Mouse (Mus musculus) midbrain, embryonic 15.5 days (tissue): Measurements from ENCODE around the gene Abr. TPM values are rescaled to one million over a fixed set of nuclear protein-coding genes. Genes with fewer than 3 reads are reported as not detected.
A peak's percentile ranks its signal among the peaks of the same experiment; 100 is the strongest.

Experiments
- ATAC-seq: fragments of 200-750 bp; cut with Nextera tagmentation; replicated peaks from 2 replicates; pipeline ENCODE4 v1.8.0; 2017; ENCODE audit warnings: moderate TSS enrichment
- H3K27ac ChIP-seq: fragments of 300-500 bp; sonication (generic); 2 replicates; pipeline ENCODE4 v1.5.1; 2015; ENCODE audit warnings: mild to moderate bottlenecking, inconsistent platforms
- H3K27me3 ChIP-seq: fragments of 300-500 bp; sonication (generic); replicated peaks from 2 replicates; pipeline ENCODE4 v1.6.1; 2015; ENCODE audit warnings: inconsistent platforms
- H3K36me3 ChIP-seq: fragments of 300-500 bp; sonication (generic); replicated peaks from 2 replicates; pipeline ENCODE4 v1.6.1; 2015; ENCODE audit warnings: inconsistent platforms
- H3K4me1 ChIP-seq: fragments of 300-500 bp; sonication (generic); 2 replicates; pipeline ENCODE4 v1.6.1; 2015; ENCODE audit warnings: inconsistent platforms
- H3K4me2 ChIP-seq: fragments of 300-500 bp; sonication (generic); 2 replicates; pipeline ENCODE4 v1.6.1; 2015; ENCODE audit warnings: inconsistent platforms, mild to moderate bottlenecking, moderate library complexity
- H3K4me3 ChIP-seq: fragments of 300-500 bp; sonication (generic); 2 replicates; pipeline ENCODE4 v1.5.1; 2015; ENCODE audit warnings: mild to moderate bottlenecking, inconsistent platforms
- H3K9ac ChIP-seq: fragments of 300-500 bp; sonication (generic); 2 replicates; pipeline ENCODE4 v1.6.1; 2015; ENCODE audit warnings: mild to moderate bottlenecking, inconsistent platforms
- H3K9me3 ChIP-seq: fragments of 300-500 bp; sonication (generic); 2 replicates; pipeline ENCODE4 v1.6.1; 2016; ENCODE audit warnings: inconsistent platforms
- WGBS: fragments of 180-500 bp; shearing (Covaris S2); methylation state at CpG from one replicate; pipeline ENCODE4 v1.1.7; 2015; ENCODE audit warnings: mixed read lengths; 5-methylcytosine and 5-hydroxymethylcytosine counted together
- polyA plus RNA-seq: library from polyadenylated mRNA; unstranded; fragments of >200 nt; fragmentation: Nextera tagmentation; extraction: Ambion mirVana; gene quantifications from 2 replicates; pipeline ENCODE4 v1.2.1, GENCODE M21; 2015

Abr gene
- polyA plus RNA-seq, 1 experiment from 2014 or later, result 127 TPM

GRCm38 (mm10) chr11:76524947-76525346, 97.2 kb downstream of the Abr start:
- peaks cover 23% of the 10 kb centered on the region for H3K4me1 ChIP-seq
- no peak overlapping the region for H3K4me3 ChIP-seq
- 0 out of 2 replicates have a peak, but pooled peaks have one; percentile 31 for ATAC-seq
- H3K9ac ChIP-seq, result no peak overlapping the region
- no peaks in the 10 kb centered on the region for H3K27me3 ChIP-seq
- H3K36me3 ChIP-seq, result no peaks in the 10 kb centered on the region
- no peaks in the 10 kb centered on the region for H3K9me3 ChIP-seq
- WGBS, result 20% methylated on average over 8 of the region's 8 CpGs
- no peak overlapping the region for H3K27ac ChIP-seq
- H3K4me2 ChIP-seq, result no peak overlapping the region

GRCm38 (mm10) chr11:76523356-76523755, 98.8 kb downstream of the Abr start:
- H3K27me3 ChIP-seq, result no peaks in the 10 kb centered on the region
- no peak overlapping the region for H3K4me2 ChIP-seq
- H3K27ac ChIP-seq, result peak overlapping the region; percentile 8; the same call in 1 of the 2 replicates
- no peak overlapping the region for H3K4me3 ChIP-seq
- WGBS, result 5% methylated on average over 4 of the region's 4 CpGs
- peaks cover 16% of the 10 kb centered on the region for H3K4me1 ChIP-seq
- H3K9me3 ChIP-seq, result no peaks in the 10 kb centered on the region
- ATAC-seq, result peak; percentile 64
- H3K9ac ChIP-seq, result no peak overlapping the region
- no peaks in the 10 kb centered on the region for H3K36me3 ChIP-seq

- Histone ChIP-seq H3K27ac (no peak overlapping the region), H3K4me1 (peaks cover 16% of the 10 kb centered on the region), H3K36me3 (no peaks in the 10 kb centered on the region), H3K4me2 (no peak overlapping the region), H3K9ac (no peak overlapping the region), H3K9me3 (no peaks in the 10 kb centered on the region), H3K4me3 (no peak overlapping the region), H3K27me3 (no peaks in the 10 kb centered on the region)
- no peak for ATAC-seq
- 94% methylated on average over 6 of the region's 6 CpGs for WGBS
Measured at GRCm38 (mm10) chr11:76520889-76521288, 101.2 kb downstream of the Abr start.

GRCm38 (mm10) chr11:76518613-76519012, 103.5 kb downstream of the Abr start:
- Histone ChIP-seq H3K4me2 (no peak overlapping the region), H3K9ac (no peak overlapping the region), H3K4me3 (no peak overlapping the region), H3K9me3 (no peaks in the 10 kb centered on the region), H3K36me3 (no peaks in the 10 kb centered on the region), H3K27ac (no peak overlapping the region), H3K4me1 (peaks cover 10% of the 10 kb centered on the region), H3K27me3 (no peaks in the 10 kb centered on the region)
- 92% methylated on average over 5 of the region's 5 CpGs for WGBS
- no peak for ATAC-seq

GRCm38 (mm10) chr11:76518125-76518524, 104.0 kb downstream of the Abr start:
- H3K27me3 ChIP-seq, result no peaks in the 10 kb centered on the region
- no peak for ATAC-seq
- no peaks in the 10 kb centered on the region for H3K36me3 ChIP-seq
- H3K4me1 ChIP-seq, result peaks cover 5% of the 10 kb centered on the region
- H3K4me2 ChIP-seq, result no peak overlapping the region
- H3K9me3 ChIP-seq, result no peaks in the 10 kb centered on the region
- H3K4me3 ChIP-seq, result no peak overlapping the region
- no peak overlapping the region for H3K9ac ChIP-seq
- 97% methylated on average over 4 of the region's 4 CpGs for WGBS
- H3K27ac ChIP-seq, result no peak overlapping the region

- Histone ChIP-seq H3K36me3 (no peaks in the 10 kb centered on the region), H3K9me3 (no peaks in the 10 kb centered on the region), H3K27ac (no peak overlapping the region), H3K9ac (no peak overlapping the region), H3K4me1 (no peaks in the 10 kb centered on the region), H3K27me3 (no peaks in the 10 kb centered on the region), H3K4me3 (no peak overlapping the region), H3K4me2 (no peak overlapping the region)
- 77% methylated on average over 3 of the region's 3 CpGs for WGBS
- ATAC-seq, result no peak
Measured at GRCm38 (mm10) chr11:76516951-76517350, 105.2 kb downstream of the Abr start.

GRCm38 (mm10) chr11:76515123-76515522, 107.0 kb downstream of the Abr start:
- H3K27me3 ChIP-seq, result no peaks in the 10 kb centered on the region
- no peak overlapping the region for H3K4me3 ChIP-seq
- H3K4me2 ChIP-seq, result no peak overlapping the region
- no peak for ATAC-seq
- H3K4me1 ChIP-seq, result no peaks in the 10 kb centered on the region; the same call in 1 of the 2 replicates
- no peak overlapping the region for H3K27ac ChIP-seq
- no peak overlapping the region for H3K9ac ChIP-seq
- H3K36me3 ChIP-seq, result no peaks in the 10 kb centered on the region
- WGBS, result 85% methylated on average over 11 of the region's 11 CpGs
- H3K9me3 ChIP-seq, result no peaks in the 10 kb centered on the region

GRCm38 (mm10) chr11:76510977-76511376, 111.1 kb downstream of the Abr start:
- Histone ChIP-seq H3K27me3 (no peaks in the 10 kb centered on the region), H3K27ac (no peak overlapping the region), H3K4me3 (no peak overlapping the region), H3K36me3 (no peaks in the 10 kb centered on the region), H3K9ac (no peak overlapping the region), H3K4me1 (peaks cover 33% of the 10 kb centered on the region), H3K9me3 (no peaks in the 10 kb centered on the region), H3K4me2 (no peak overlapping the region)
- 66% methylated on average over 4 of the region's 4 CpGs for WGBS
- ATAC-seq, result no peak

GRCm38 (mm10) chr11:76509751-76510723, 112.1 kb downstream of the Abr start:
- ATAC-seq, result no peak
- WGBS, result 84% methylated on average over 13 of the region's 13 CpGs
- Histone ChIP-seq H3K4me1 (peaks cover 33% of the 10 kb centered on the region), H3K27ac (peak overlapping the region; percentile 86), H3K9me3 (no peaks in the 10 kb centered on the region), H3K4me3 (no peak overlapping the region), H3K9ac (no peak overlapping the region), H3K27me3 (no peaks in the 10 kb centered on the region), H3K36me3 (no peaks in the 10 kb centered on the region), H3K4me2 (no peak overlapping the region)

GRCm38 (mm10) chr11:76508831-76509595, 113.1 kb downstream of the Abr start:
- ATAC-seq, result no peak

GRCm38 (mm10) chr11:76508125-76508524, 114.0 kb downstream of the Abr start:
- no peak overlapping the region for H3K4me3 ChIP-seq
- H3K4me2 ChIP-seq, result peak overlapping the region; percentile 26
- peaks cover 33% of the 10 kb centered on the region for H3K4me1 ChIP-seq
- H3K9me3 ChIP-seq, result no peaks in the 10 kb centered on the region
- H3K9ac ChIP-seq, result no peak overlapping the region
- H3K27ac ChIP-seq, result peak overlapping the region; percentile 86
- H3K36me3 ChIP-seq, result no peaks in the 10 kb centered on the region
- H3K27me3 ChIP-seq, result no peaks in the 10 kb centered on the region
- WGBS, result 28% methylated on average over 4 of the region's 4 CpGs
- peak; percentile 49 for ATAC-seq

More at GRCm38 (mm10) chr11:76508831-76509595, 113.1 kb downstream of the Abr start:
- Histone ChIP-seq H3K9ac (no peak overlapping the region), H3K27ac (peak overlapping the region; percentile 86), H3K4me3 (no peak overlapping the region), H3K27me3 (no peaks in the 10 kb centered on the region), H3K36me3 (no peaks in the 10 kb centered on the region), H3K4me2 (no peak overlapping the region), H3K9me3 (no peaks in the 10 kb centered on the region), H3K4me1 (peaks cover 33% of the 10 kb centered on the region)
- WGBS, result 89% methylated on average over 32 of the region's 32 CpGs
